Mouse (Mus musculus): ENCODE data around the gene Epha4. TPM values are rescaled to one million over a fixed set of nuclear protein-coding genes. Genes with fewer than 3 reads are reported as not detected.
A peak's percentile ranks its signal among the peaks of the same experiment; 100 is the strongest.

Epha4 gene
- polyA plus RNA-seq, 1 experiment from 2014 or later, result 1.6 TPM

DNA sequence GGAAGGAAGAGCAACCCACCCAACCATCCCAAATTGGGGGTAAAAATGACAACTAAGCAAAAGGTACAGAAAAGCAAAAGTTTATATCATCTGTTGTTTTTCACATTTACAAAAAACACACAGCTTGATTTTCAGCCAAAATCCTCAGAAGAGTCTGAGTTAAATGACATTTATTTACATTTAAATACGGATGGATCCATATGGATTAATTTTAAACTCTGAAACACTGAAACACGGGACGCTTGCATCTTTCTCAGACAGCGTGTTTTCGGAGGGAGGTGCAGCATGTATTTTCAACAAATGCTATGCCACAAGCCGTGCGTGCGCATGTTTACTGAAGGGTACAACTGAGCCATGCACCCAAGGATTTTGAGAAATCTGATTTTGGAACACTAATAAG lies 105.4 kb downstream of the Epha4 start:
- no peak overlapping the region for H3K4me2 ChIP-seq
- no peaks in the 10 kb centered on the region for H3K36me3 ChIP-seq
- H3K27ac ChIP-seq, result no peak overlapping the region
- no peak for ATAC-seq
- H3K9me3 ChIP-seq (replicated peaks), result no peaks in the 10 kb centered on the region
- H3K4me1 ChIP-seq, result peaks cover 6% of the 10 kb centered on the region; the same call in 1 of the 2 replicates
- WGBS (ENCODE audit: insufficient replicate concordance), result 78% methylated on average over 8 of the region's 8 CpGs
- no peak overlapping the region for H3K9ac ChIP-seq
- H3K27me3 ChIP-seq (replicated peaks), result no peaks in the 10 kb centered on the region
- H3K4me3 ChIP-seq, result no peak overlapping the region

DNA sequence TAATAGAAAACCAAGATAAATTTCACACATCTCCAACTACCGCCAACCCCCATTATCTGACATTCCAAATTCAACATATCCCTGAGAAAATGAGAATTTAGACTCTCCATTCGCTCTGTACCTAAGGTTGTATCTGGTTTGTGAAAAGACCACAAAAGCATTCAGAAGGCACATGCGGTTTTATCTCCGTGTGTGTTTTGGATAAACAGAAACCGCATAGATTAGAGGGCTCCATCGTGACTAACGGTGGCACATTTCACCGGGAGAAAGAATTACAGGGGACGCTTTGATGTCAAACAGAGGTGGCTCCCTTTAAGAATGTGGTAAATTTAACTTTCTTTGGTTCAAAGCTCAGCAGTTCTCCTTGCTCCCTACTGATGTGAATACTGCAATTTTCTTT lies 107.5 kb downstream of the Epha4 start:
- peaks cover 6% of the 10 kb centered on the region; the same call in 1 of the 2 replicates for H3K4me1 ChIP-seq
- H3K36me3 ChIP-seq, result no peaks in the 10 kb centered on the region
- H3K9ac ChIP-seq, result no peak overlapping the region
- no peaks in the 10 kb centered on the region for H3K9me3 ChIP-seq (replicated peaks)
- no peak overlapping the region for H3K4me2 ChIP-seq
- no peak overlapping the region for H3K27ac ChIP-seq
- WGBS (ENCODE audit: insufficient replicate concordance), result 25% methylated on average over 9 of the region's 9 CpGs
- ATAC-seq, result no peak
- no peak overlapping the region for H3K4me3 ChIP-seq
- H3K27me3 ChIP-seq (replicated peaks), result no peaks in the 10 kb centered on the region

DNA sequence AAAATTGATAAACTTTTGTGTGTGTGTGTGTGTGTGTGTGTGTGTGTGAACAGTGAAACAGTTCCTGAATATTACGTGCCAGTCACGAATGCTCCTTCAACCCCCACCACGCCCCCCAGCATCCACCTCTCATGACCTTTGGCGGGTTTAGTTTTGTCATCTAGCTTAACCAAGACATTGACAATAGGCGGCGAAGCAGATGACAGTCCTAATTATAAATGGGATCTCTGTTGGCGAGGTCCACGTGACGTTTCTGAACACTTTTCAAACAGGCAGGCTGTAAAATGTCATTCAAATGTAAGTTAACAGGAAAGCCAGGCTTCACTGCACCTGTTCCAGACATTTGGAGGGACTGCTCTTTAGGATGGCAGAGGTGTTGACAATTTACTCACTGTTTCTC lies 108.3 kb downstream of the Epha4 start:
- Histone ChIP-seq H3K9ac (no peak overlapping the region), H3K27me3 (replicated peaks) (no peaks in the 10 kb centered on the region), H3K27ac (no peak overlapping the region), H3K36me3 (no peaks in the 10 kb centered on the region), H3K9me3 (replicated peaks) (no peaks in the 10 kb centered on the region), H3K4me3 (no peak overlapping the region), H3K4me2 (no peak overlapping the region), H3K4me1 (0 out of 2 replicates have a peak, but pooled peaks cover 3% of the 10 kb centered on the region)
- WGBS (ENCODE audit: insufficient replicate concordance), result 78% methylated on average over 9 of the region's 9 CpGs
- no peak for ATAC-seq

- no peak overlapping the region for H3K9ac ChIP-seq
- H3K27ac ChIP-seq, result no peak overlapping the region
- 0 out of 2 replicates have a peak, but pooled peaks cover 3% of the 10 kb centered on the region for H3K4me1 ChIP-seq
- H3K27me3 ChIP-seq (replicated peaks), result no peaks in the 10 kb centered on the region
- H3K4me3 ChIP-seq, result no peak overlapping the region
- no peaks in the 10 kb centered on the region for H3K36me3 ChIP-seq
- ATAC-seq, result no peak
- no peak overlapping the region for H3K4me2 ChIP-seq
- 66% methylated on average over 10 of the region's 10 CpGs for WGBS (ENCODE audit: insufficient replicate concordance)
- no peaks in the 10 kb centered on the region for H3K9me3 ChIP-seq (replicated peaks)
Observed at GRCm38 (mm10) chr1:77404537-77404936, 110.4 kb downstream of the Epha4 start.

GRCm38 (mm10) chr1:77402942-77403341 lies 111.9 kb downstream of the Epha4 start:
- WGBS (ENCODE audit: insufficient replicate concordance), result 70% methylated on average over 4 of the region's 4 CpGs
- Histone ChIP-seq H3K9ac (no peak overlapping the region), H3K4me2 (no peak overlapping the region), H3K4me1 (0 out of 2 replicates have a peak, but pooled peaks cover 3% of the 10 kb centered on the region), H3K36me3 (no peaks in the 10 kb centered on the region), H3K27me3 (replicated peaks) (no peaks in the 10 kb centered on the region), H3K9me3 (replicated peaks) (no peaks in the 10 kb centered on the region), H3K4me3 (no peak overlapping the region), H3K27ac (no peak overlapping the region)
- no peak for ATAC-seq

- 56% methylated on average over 1 of the region's 1 CpGs for WGBS (ENCODE audit: insufficient replicate concordance)
Observed at GRCm38 (mm10) chr1:77401465-77401864, 113.4 kb downstream of the Epha4 start.

GRCm38 (mm10) chr1:77391590-77391989 lies 123.3 kb downstream of the Epha4 start:
- ATAC-seq, result no peak

More at GRCm38 (mm10) chr1:77401465-77401864, 113.4 kb downstream of the Epha4 start:
- Histone ChIP-seq H3K27ac (no peak overlapping the region), H3K9me3 (replicated peaks) (no peaks in the 10 kb centered on the region), H3K4me1 (no peaks in the 10 kb centered on the region), H3K36me3 (no peaks in the 10 kb centered on the region), H3K9ac (no peak overlapping the region), H3K4me3 (no peak overlapping the region), H3K4me2 (no peak overlapping the region), H3K27me3 (replicated peaks) (no peaks in the 10 kb centered on the region)
- ATAC-seq, result no peak

DNA sequence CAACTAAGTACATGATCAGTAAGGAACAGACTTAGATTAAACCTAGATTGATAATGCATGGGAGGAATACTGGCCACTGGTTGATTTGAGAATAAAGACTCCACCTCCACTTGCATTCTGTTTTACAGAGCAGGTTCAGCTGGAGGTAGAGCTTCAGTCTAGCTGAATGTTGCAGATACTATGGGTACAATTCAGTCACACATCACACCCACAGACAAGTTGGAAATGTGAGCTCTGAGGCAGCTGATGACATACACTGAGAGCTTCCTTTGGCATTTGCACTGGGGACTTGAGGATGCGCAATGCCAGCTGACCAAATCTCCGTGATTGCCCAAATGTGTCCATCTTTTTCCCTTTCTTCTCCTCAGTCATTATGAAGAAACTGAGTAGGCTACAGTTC lies 125.8 kb downstream of the Epha4 start:
- Histone ChIP-seq H3K27ac (no peak overlapping the region), H3K9ac (no peak overlapping the region), H3K4me3 (no peak overlapping the region), H3K4me1 (no peaks in the 10 kb centered on the region), H3K27me3 (replicated peaks) (no peaks in the 10 kb centered on the region), H3K9me3 (replicated peaks) (no peaks in the 10 kb centered on the region), H3K36me3 (no peaks in the 10 kb centered on the region), H3K4me2 (no peak overlapping the region)
- WGBS (ENCODE audit: insufficient replicate concordance), result 83% methylated on average over 2 of the region's 2 CpGs
- ATAC-seq, result no peak

More at GRCm38 (mm10) chr1:77391590-77391989, 123.3 kb downstream of the Epha4 start:
- H3K36me3 ChIP-seq, result no peaks in the 10 kb centered on the region
- no peaks in the 10 kb centered on the region for H3K9me3 ChIP-seq (replicated peaks)
- H3K27ac ChIP-seq, result no peak overlapping the region
- H3K4me2 ChIP-seq, result no peak overlapping the region
- H3K9ac ChIP-seq, result no peak overlapping the region
- H3K4me3 ChIP-seq, result no peak overlapping the region
- WGBS (ENCODE audit: insufficient replicate concordance), result 80% methylated on average over 6 of the region's 6 CpGs
- H3K27me3 ChIP-seq (replicated peaks), result no peaks in the 10 kb centered on the region
- no peaks in the 10 kb centered on the region for H3K4me1 ChIP-seq

DNA sequence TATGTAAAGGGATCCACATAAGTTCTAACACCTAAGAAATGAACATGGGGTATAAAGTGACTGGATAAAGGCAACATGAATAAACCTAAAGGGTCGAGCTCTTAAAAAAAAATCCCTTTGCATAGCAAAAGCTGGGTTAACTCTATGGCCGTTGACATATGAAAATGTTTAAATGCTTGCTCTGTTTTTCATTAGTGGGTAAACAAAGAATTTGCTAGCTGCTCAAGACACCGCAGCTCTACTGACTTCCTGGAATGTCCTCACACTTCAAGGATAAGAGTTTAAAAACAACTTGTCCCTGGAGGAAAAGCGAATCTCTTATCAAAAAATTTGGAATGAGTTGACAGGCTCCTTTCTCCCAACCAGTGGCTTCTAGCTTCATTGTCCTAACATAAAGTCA lies 126.3 kb downstream of the Epha4 start:
- 53% methylated on average over 4 of the region's 4 CpGs for WGBS (ENCODE audit: insufficient replicate concordance)
- Histone ChIP-seq H3K27ac (no peak overlapping the region), H3K9me3 (replicated peaks) (no peaks in the 10 kb centered on the region), H3K4me3 (no peak overlapping the region), H3K9ac (no peak overlapping the region), H3K27me3 (replicated peaks) (no peaks in the 10 kb centered on the region), H3K4me2 (no peak overlapping the region), H3K36me3 (no peaks in the 10 kb centered on the region), H3K4me1 (no peaks in the 10 kb centered on the region)
- no peak for ATAC-seq

DNA sequence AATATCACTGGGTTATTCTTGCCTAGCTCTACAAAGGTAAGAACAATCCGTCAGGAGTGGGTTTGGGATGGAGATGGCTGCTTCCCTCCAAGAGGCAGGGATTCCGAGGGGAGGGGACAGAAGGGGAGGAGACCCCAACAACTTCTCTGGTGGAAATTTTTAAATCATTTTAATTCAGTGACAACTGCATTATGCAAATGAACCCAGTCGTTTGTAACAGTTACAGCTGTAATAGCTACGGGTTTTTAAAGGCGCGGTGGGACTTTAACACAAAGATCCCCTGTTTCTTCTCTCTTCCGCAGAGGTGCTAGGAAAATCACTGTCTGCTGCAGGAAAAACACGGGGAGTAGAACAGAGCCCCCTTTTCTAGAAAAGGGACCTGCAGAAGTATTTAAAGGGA lies 129.3 kb downstream of the Epha4 start:
- H3K9ac ChIP-seq, result no peak overlapping the region
- H3K4me2 ChIP-seq, result no peak overlapping the region
- no peaks in the 10 kb centered on the region for H3K9me3 ChIP-seq (replicated peaks)
- no peaks in the 10 kb centered on the region for H3K36me3 ChIP-seq
- no peaks in the 10 kb centered on the region for H3K27me3 ChIP-seq (replicated peaks)
- H3K4me1 ChIP-seq, result no peaks in the 10 kb centered on the region
- no peak overlapping the region for H3K4me3 ChIP-seq
- 69% methylated on average over 8 of the region's 8 CpGs for WGBS (ENCODE audit: insufficient replicate concordance)
- H3K27ac ChIP-seq, result no peak overlapping the region
- no peak for ATAC-seq

- H3K9me3 ChIP-seq (replicated peaks), result no peaks in the 10 kb centered on the region
- no peak overlapping the region for H3K4me3 ChIP-seq
- H3K4me1 ChIP-seq, result no peaks in the 10 kb centered on the region
- ATAC-seq, result no peak
- H3K27ac ChIP-seq, result no peak overlapping the region
- H3K9ac ChIP-seq, result no peak overlapping the region
- H3K4me2 ChIP-seq, result no peak overlapping the region
- H3K36me3 ChIP-seq, result no peaks in the 10 kb centered on the region
- WGBS (ENCODE audit: insufficient replicate concordance), result 82% methylated on average over 11 of the region's 11 CpGs
- H3K27me3 ChIP-seq (replicated peaks), result no peaks in the 10 kb centered on the region
Observed at GRCm38 (mm10) chr1:77383466-77383865, 131.4 kb downstream of the Epha4 start.

- Histone ChIP-seq H3K27ac (no peak overlapping the region), H3K27me3 (replicated peaks) (no peaks in the 10 kb centered on the region), H3K4me1 (no peaks in the 10 kb centered on the region), H3K9me3 (replicated peaks) (no peaks in the 10 kb centered on the region), H3K36me3 (no peaks in the 10 kb centered on the region), H3K4me3 (no peak overlapping the region), H3K9ac (no peak overlapping the region), H3K4me2 (no peak overlapping the region)
- 74% methylated on average over 8 of the region's 8 CpGs for WGBS (ENCODE audit: insufficient replicate concordance)
- ATAC-seq, result no peak
Observed at GRCm38 (mm10) chr1:77377550-77377980, 137.3 kb downstream of the Epha4 start.

GRCm38 (mm10) chr1:77374054-77374453 lies 140.8 kb downstream of the Epha4 start:
- H3K36me3 ChIP-seq, result no peaks in the 10 kb centered on the region
- H3K4me3 ChIP-seq, result no peak overlapping the region
- H3K9me3 ChIP-seq (replicated peaks), result no peaks in the 10 kb centered on the region
- no peak overlapping the region for H3K9ac ChIP-seq
- ATAC-seq, result peak; percentile 70
- H3K27me3 ChIP-seq (replicated peaks), result no peaks in the 10 kb centered on the region
- H3K4me1 ChIP-seq, result peaks cover 16% of the 10 kb centered on the region
- 49% methylated on average over 4 of the region's 5 CpGs for WGBS (ENCODE audit: insufficient replicate concordance)
- H3K4me2 ChIP-seq, result no peak overlapping the region
- no peak overlapping the region for H3K27ac ChIP-seq
